Mouse (Mus musculus): Measurements from ENCODE around the gene Hdac9. TPM values are rescaled to one million over a fixed set of nuclear protein-coding genes. Genes with fewer than 3 reads are reported as not detected.

Gene Hdac9
- polyA plus RNA-seq, 1 experiment from 2014 or later, result 4.4 TPM

- no peaks in the 10 kb centered on the region for H3K9me3 ChIP-seq
- H3K27me3 ChIP-seq (ENCODE audit: poor library complexity, severe bottlenecking), result no peaks in the 10 kb centered on the region
- H3K36me3 ChIP-seq (replicated peaks), result no peaks in the 10 kb centered on the region
- H3K4me3 ChIP-seq, result no peak overlapping the region
- DNase-seq (ENCODE audit: extremely low spot score, low spot score), result no peak
- no peaks in the 10 kb centered on the region for H3K4me1 ChIP-seq
- H3K27ac ChIP-seq, result no peak overlapping the region
Observed at GRCm38 (mm10) chr12:34801752-34802151, 115.1 kb downstream of the Hdac9 start.

- 77% methylated on average over 2 of the region's 2 CpGs for WGBS
- Histone ChIP-seq H3K4me3 (no peak overlapping the region), H3K4me1 (0 out of 2 replicates have a peak, but pooled peaks cover 3% of the 10 kb centered on the region), H3K27ac (no peak overlapping the region), H3K27me3 (ENCODE audit: poor library complexity, severe bottlenecking) (no peaks in the 10 kb centered on the region), H3K9me3 (no peaks in the 10 kb centered on the region), H3K36me3 (replicated peaks) (no peaks in the 10 kb centered on the region)
- DNase-seq (ENCODE audit: extremely low spot score, low spot score), result no peak
Observed at GRCm38 (mm10) chr12:34797389-34797788, 119.5 kb downstream of the Hdac9 start.

GRCm38 (mm10) chr12:34795487-34795886 is 121.4 kb downstream of the Hdac9 start:
- DNase-seq (ENCODE audit: extremely low spot score, low spot score), result no peak
- H3K36me3 ChIP-seq (replicated peaks), result no peaks in the 10 kb centered on the region

GRCm38 (mm10) chr12:34792113-34792452 is 124.8 kb downstream of the Hdac9 start:
- no peaks in the 10 kb centered on the region for H3K9me3 ChIP-seq
- H3K4me1 ChIP-seq, result peaks cover 13% of the 10 kb centered on the region
- DNase-seq (ENCODE audit: extremely low spot score, low spot score), result no peak
- 72% methylated on average over 3 of the region's 3 CpGs for WGBS
- no peak overlapping the region for H3K27ac ChIP-seq
- no peaks in the 10 kb centered on the region for H3K27me3 ChIP-seq (ENCODE audit: poor library complexity, severe bottlenecking)
- H3K4me3 ChIP-seq, result no peak overlapping the region
- H3K36me3 ChIP-seq (replicated peaks), result no peaks in the 10 kb centered on the region

More at GRCm38 (mm10) chr12:34795487-34795886, 121.4 kb downstream of the Hdac9 start:
- H3K4me3 ChIP-seq, result no peak overlapping the region
- H3K4me1 ChIP-seq, result peaks cover 13% of the 10 kb centered on the region
- H3K9me3 ChIP-seq, result no peaks in the 10 kb centered on the region
- no peaks in the 10 kb centered on the region for H3K27me3 ChIP-seq (ENCODE audit: poor library complexity, severe bottlenecking)
- 59% methylated on average over 4 of the region's 4 CpGs for WGBS
- no peak overlapping the region for H3K27ac ChIP-seq

- 85% methylated on average over 10 of the region's 10 CpGs for WGBS
- H3K4me3 ChIP-seq, result no peak overlapping the region
Observed at GRCm38 (mm10) chr12:34791213-34792112, 125.4 kb downstream of the Hdac9 start.

GRCm38 (mm10) chr12:34789031-34789982 is 127.6 kb downstream of the Hdac9 start:
- Histone ChIP-seq H3K36me3 (replicated peaks) (no peaks in the 10 kb centered on the region), H3K27ac (no peak overlapping the region), H3K4me1 (peaks cover 10% of the 10 kb centered on the region), H3K4me3 (no peak overlapping the region), H3K27me3 (ENCODE audit: poor library complexity, severe bottlenecking) (no peaks in the 10 kb centered on the region), H3K9me3 (no peaks in the 10 kb centered on the region)
- DNase-seq (ENCODE audit: extremely low spot score, low spot score), result no peak
- WGBS, result 89% methylated on average over 10 of the region's 10 CpGs

More at GRCm38 (mm10) chr12:34791213-34792112, 125.4 kb downstream of the Hdac9 start:
- Histone ChIP-seq H3K4me1 (peaks cover 13% of the 10 kb centered on the region), H3K9me3 (no peaks in the 10 kb centered on the region), H3K27me3 (ENCODE audit: poor library complexity, severe bottlenecking) (no peaks in the 10 kb centered on the region), H3K27ac (no peak overlapping the region), H3K36me3 (replicated peaks) (no peaks in the 10 kb centered on the region)
- DNase-seq (ENCODE audit: extremely low spot score, low spot score), result no peak

- no peaks in the 10 kb centered on the region for H3K9me3 ChIP-seq
- H3K27ac ChIP-seq, result no peak overlapping the region
- no peaks in the 10 kb centered on the region for H3K27me3 ChIP-seq (ENCODE audit: poor library complexity, severe bottlenecking)
Observed at GRCm38 (mm10) chr12:34787380-34787779, 129.5 kb downstream of the Hdac9 start.

GRCm38 (mm10) chr12:34783574-34783973 is 133.3 kb downstream of the Hdac9 start:
- Histone ChIP-seq H3K4me3 (no peak overlapping the region), H3K27me3 (ENCODE audit: poor library complexity, severe bottlenecking) (no peaks in the 10 kb centered on the region), H3K4me1 (no peaks in the 10 kb centered on the region), H3K9me3 (no peaks in the 10 kb centered on the region), H3K36me3 (replicated peaks) (no peaks in the 10 kb centered on the region), H3K27ac (no peak overlapping the region)
- DNase-seq (ENCODE audit: extremely low spot score, low spot score), result no peak
- WGBS, result 88% methylated on average over 6 of the region's 6 CpGs

More at GRCm38 (mm10) chr12:34787380-34787779, 129.5 kb downstream of the Hdac9 start:
- H3K4me1 ChIP-seq, result peaks cover 10% of the 10 kb centered on the region
- no peak for DNase-seq (ENCODE audit: extremely low spot score, low spot score)
- no peak overlapping the region for H3K4me3 ChIP-seq
- no peaks in the 10 kb centered on the region for H3K36me3 ChIP-seq (replicated peaks)

GRCm38 (mm10) chr12:34779368-34779957 is 137.4 kb downstream of the Hdac9 start:
- DNase-seq (ENCODE audit: extremely low spot score, low spot score), result no peak
- WGBS, result 87% methylated on average over 6 of the region's 6 CpGs

GRCm38 (mm10) chr12:34776170-34776569 is 140.7 kb downstream of the Hdac9 start:
- Histone ChIP-seq H3K27me3 (ENCODE audit: poor library complexity, severe bottlenecking) (no peaks in the 10 kb centered on the region), H3K36me3 (replicated peaks) (no peaks in the 10 kb centered on the region), H3K27ac (no peak overlapping the region), H3K4me3 (no peak overlapping the region), H3K9me3 (no peaks in the 10 kb centered on the region), H3K4me1 (peaks cover 25% of the 10 kb centered on the region)
- 47% methylated on average over 3 of the region's 3 CpGs for WGBS
- no peak for DNase-seq (ENCODE audit: extremely low spot score, low spot score)

More at GRCm38 (mm10) chr12:34779368-34779957, 137.4 kb downstream of the Hdac9 start:
- Histone ChIP-seq H3K4me3 (no peak overlapping the region), H3K4me1 (peaks cover 17% of the 10 kb centered on the region), H3K27me3 (ENCODE audit: poor library complexity, severe bottlenecking) (no peaks in the 10 kb centered on the region), H3K27ac (no peak overlapping the region), H3K9me3 (no peaks in the 10 kb centered on the region), H3K36me3 (replicated peaks) (no peaks in the 10 kb centered on the region)

GRCm38 (mm10) chr12:34774071-34774470 is 142.8 kb downstream of the Hdac9 start:
- DNase-seq (ENCODE audit: extremely low spot score, low spot score), result no peak
- H3K4me3 ChIP-seq, result no peak overlapping the region
- H3K9me3 ChIP-seq, result no peaks in the 10 kb centered on the region
- H3K27me3 ChIP-seq (ENCODE audit: poor library complexity, severe bottlenecking), result no peaks in the 10 kb centered on the region
- no peaks in the 10 kb centered on the region for H3K36me3 ChIP-seq (replicated peaks)
- no peak overlapping the region for H3K27ac ChIP-seq
- 56% methylated on average over 5 of the region's 5 CpGs for whole genome bisulfite sequencing
- H3K4me1 ChIP-seq, result peaks cover 25% of the 10 kb centered on the region

GRCm38 (mm10) chr12:34767226-34767775 is 149.6 kb downstream of the Hdac9 start:
- Histone ChIP-seq H3K27ac (no peak overlapping the region), H3K9me3 (no peaks in the 10 kb centered on the region), H3K4me3 (no peak overlapping the region), H3K4me1 (peaks cover 5% of the 10 kb centered on the region; the same call in 1 of the 2 replicates), H3K36me3 (replicated peaks) (no peaks in the 10 kb centered on the region), H3K27me3 (ENCODE audit: poor library complexity, severe bottlenecking) (no peaks in the 10 kb centered on the region)
- 68% methylated on average over 6 of the region's 6 CpGs for WGBS
- no peak for DNase-seq (ENCODE audit: extremely low spot score, low spot score)

Data from forebrain, embryonic 10.5 days (tissue).